Comparison of ENCODE assay signal across 31 mouse cellular contexts in the genomic region with DNA sequence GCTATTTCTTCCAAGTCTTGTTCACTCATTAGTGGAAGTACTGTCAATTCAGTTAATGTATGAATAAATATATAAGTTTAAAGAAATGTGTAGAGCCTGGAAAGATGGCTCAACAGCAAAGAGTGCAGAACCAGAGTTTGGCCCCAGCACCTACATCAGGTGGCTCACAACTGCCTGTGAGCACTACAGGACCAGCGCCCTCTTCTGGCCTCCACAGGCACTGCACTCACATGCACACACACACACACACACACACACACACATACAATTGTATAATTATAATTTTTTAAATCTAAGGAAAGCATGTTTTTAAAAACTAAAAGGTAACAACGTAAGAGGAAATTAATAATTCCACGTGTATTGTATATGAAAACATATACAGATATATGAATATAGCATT. TPM values are rescaled to one million over a fixed set of nuclear protein-coding genes. Genes with fewer than 3 reads are reported as not detected.
DNase-seq lines count a peak whose midpoint lies in the region; ATAC-seq and TF ChIP-seq lines count a peak whose summit lies in the region.
"Had no signal": no experiment of that assay in that cellular context is flagged by ENCODE, and none has a peak within 500 bp of the region (broad histone marks: within the 10 kb centered on the region; RNA-seq: fewer than 3 reads in every experiment).

No protein-coding gene starts in this region.

- no peaks in the 10 kb centered on the region for H3K36me3 ChIP-seq in intestine, postnatal 0 days (ENCODE audit: control insufficient read depth, insufficient read depth)
- no peaks in the 10 kb centered on the region for H3K36me3 ChIP-seq in intestine, embryonic 16.5 days (ENCODE audit: control insufficient read depth, insufficient read depth, low read length)
- no peaks in the 10 kb centered on the region for H3K36me3 ChIP-seq in lung, postnatal 0 days (ENCODE audit: insufficient read depth, low read length)
- no peaks in the 10 kb centered on the region for H3K36me3 ChIP-seq in small intestine, adult 2 months (ENCODE audit: control insufficient read depth, insufficient read depth, low read length)
- H3K36me3 ChIP-seq: G1E; heart, embryonic 10.5 days; hindbrain, embryonic 10.5 days; limb, embryonic 12.5 days; stomach, embryonic 15.5 days had no signal

- no peaks in the 10 kb centered on the region for H3K9me3 ChIP-seq in intestine, postnatal 0 days (ENCODE audit: control insufficient read depth)
- H3K9me3 ChIP-seq in intestine, embryonic 16.5 days (ENCODE audit: control insufficient read depth, low read length), result no peaks in the 10 kb centered on the region
- H3K9me3 ChIP-seq in lung, postnatal 0 days (ENCODE audit: low read length), result no peaks in the 10 kb centered on the region
- H3K9me3 ChIP-seq: heart, embryonic 10.5 days; hindbrain, embryonic 10.5 days; limb, embryonic 12.5 days; midbrain, embryonic 10.5 days; stomach, embryonic 15.5 days had no signal

- no peaks in the 10 kb centered on the region for H3K27me3 ChIP-seq in intestine, postnatal 0 days (replicated peaks; ENCODE audit: control insufficient read depth, insufficient read depth, low read length)
- H3K27me3 ChIP-seq in intestine, embryonic 16.5 days (replicated peaks; ENCODE audit: control insufficient read depth, insufficient read depth, low read length), result no peaks in the 10 kb centered on the region
- no peaks in the 10 kb centered on the region for H3K27me3 ChIP-seq in lung, postnatal 0 days (replicated peaks; ENCODE audit: insufficient read depth, low read length)
- H3K27me3 ChIP-seq in Patski, result no peaks in the 10 kb centered on the region
- no peaks in the 10 kb centered on the region for H3K27me3 ChIP-seq in small intestine, adult 2 months (ENCODE audit: control insufficient read depth, insufficient read depth, low read length)
- H3K27me3 ChIP-seq: limb, embryonic 12.5 days; stomach, embryonic 15.5 days had no signal

- ATAC-seq in intestine, postnatal 0 days, result no peak
- no peak for ATAC-seq in intestine, embryonic 16.5 days
- ATAC-seq in lung, postnatal 0 days, result no peak
- no peak for ATAC-seq in Patski
- ATAC-seq: forebrain, embryonic 14.5 days had no signal

- TF ChIP-seq POLR2A in small intestine, adult 2 months (IDR thresholded peaks at IDR 0.05; ENCODE audit: low read depth, low read length), result no peak

- H3K4me3 ChIP-seq in intestine, postnatal 0 days (ENCODE audit: low read depth, low read length), result no peak overlapping the region
- H3K4me3 ChIP-seq in intestine, embryonic 16.5 days (ENCODE audit: low read length), result no peak overlapping the region
- no peak overlapping the region for H3K4me3 ChIP-seq in lung, postnatal 0 days (ENCODE audit: low read depth, low read length)
- H3K4me3 ChIP-seq in small intestine, adult 2 months (ENCODE audit: low read depth, low read length), result no peak overlapping the region
- H3K4me3 ChIP-seq: erythroblast, embryonic 14.5 days; heart, embryonic 10.5 days; hindbrain, embryonic 10.5 days; limb, embryonic 12.5 days; midbrain, embryonic 10.5 days; stomach, embryonic 15.5 days had no signal

- H3K4me1 ChIP-seq in intestine, postnatal 0 days (replicated peaks; ENCODE audit: control insufficient read depth, insufficient read depth, low read length), result 0 out of 2 replicates have a peak, but pooled peaks cover 4% of the 10 kb centered on the region
- no peaks in the 10 kb centered on the region for H3K4me1 ChIP-seq in intestine, embryonic 16.5 days (ENCODE audit: control insufficient read depth, insufficient read depth, low read length)
- no peaks in the 10 kb centered on the region for H3K4me1 ChIP-seq in lung, postnatal 0 days (ENCODE audit: insufficient read depth, low read depth, low read length)
- H3K4me1 ChIP-seq in small intestine, adult 2 months (ENCODE audit: control insufficient read depth, insufficient read depth, insufficient read length, low read length), result peaks cover 3% of the 10 kb centered on the region; the same call in 1 of the 2 replicates
- H3K4me1 ChIP-seq: heart, embryonic 10.5 days; hindbrain, embryonic 10.5 days; limb, embryonic 12.5 days; midbrain, embryonic 10.5 days; stomach, embryonic 15.5 days had no signal

- H3K27ac ChIP-seq in intestine, postnatal 0 days (ENCODE audit: low read depth, low read length), result no peak overlapping the region
- H3K27ac ChIP-seq in intestine, embryonic 16.5 days (ENCODE audit: low read length), result no peak overlapping the region
- H3K27ac ChIP-seq in lung, postnatal 0 days (ENCODE audit: low read length), result no peak overlapping the region
- H3K27ac ChIP-seq in small intestine, adult 2 months (ENCODE audit: insufficient read depth, low read depth, low read length), result no peak overlapping the region
- H3K27ac ChIP-seq: heart, embryonic 10.5 days; hindbrain, embryonic 10.5 days; limb, embryonic 12.5 days; macrophage; midbrain, embryonic 10.5 days; stomach, embryonic 15.5 days had no signal

- TF ChIP-seq EP300 in lung, postnatal 0 days (IDR thresholded peaks at IDR 0.05), result no peak

- no peak for DNase-seq in lung, postnatal 0 days (ENCODE audit: low spot score)
- no peak for DNase-seq in lung, postnatal 4 days
- DNase-seq in Patski (ENCODE audit: low read depth, low spot score), result no peak
- DNase-seq in layer of hippocampus, postnatal 25 days (ENCODE audit: extremely low spot score in 1 of 2, low spot score in 1 of 2), result no peak
- DNase-seq: cerebellum, adult 9-11 months; gastrocnemius, postnatal 36 days; kidney, adult 8-10 months; kidney, postnatal 25 days; lung, adult 18-20 months; right cerebral cortex, postnatal 14 days had no signal

- WGBS in intestine, postnatal 0 days, result 87% methylated on average over 3 of the region's 3 CpGs
- WGBS in intestine, embryonic 16.5 days, result 84% methylated on average over 3 of the region's 3 CpGs
- WGBS in lung, postnatal 0 days, result 82% methylated on average over 3 of the region's 3 CpGs
- 89% methylated on average over 3 of the region's 3 CpGs for WGBS in small intestine, adult 2 months

- in situ Hi-C loops in Patski (cut with MboI; ENCODE audit: low pct_unique_long_range_greater_than_20kb), result no loop called here

- CTCF ChIA-PET in Patski (lab: Charles Lee), result interaction anchor here (0.7 kb wide), 1 partner anchor 185 kb away, joined by 3 read pairs; no protein-coding TSS in a partner anchor

- H3K4me2 ChIP-seq in intestine, postnatal 0 days (replicated peaks; ENCODE audit: low read depth), result no peak overlapping the region
- no peak overlapping the region for H3K4me2 ChIP-seq in intestine, embryonic 16.5 days (ENCODE audit: low read depth, low read length)
- no peak overlapping the region for H3K4me2 ChIP-seq in lung, postnatal 0 days (replicated peaks; ENCODE audit: low read depth, low read length)
- H3K4me2 ChIP-seq: limb, embryonic 12.5 days; stomach, embryonic 15.5 days had no signal

- no peak overlapping the region for H3K9ac ChIP-seq in intestine, postnatal 0 days (ENCODE audit: low read depth, low read length)
- no peak overlapping the region for H3K9ac ChIP-seq in intestine, embryonic 16.5 days (ENCODE audit: low read depth, low read length)
- H3K9ac ChIP-seq in lung, postnatal 0 days (replicated peaks; ENCODE audit: low read depth), result no peak overlapping the region
- H3K9ac ChIP-seq: limb, embryonic 12.5 days; stomach, embryonic 15.5 days had no signal

- peak; percentile 41 for TF ChIP-seq CTCF in intestine, postnatal 0 days (IDR thresholded peaks at IDR 0.05; ENCODE audit: low read depth)
- peak; percentile 20; the same call in 1 of the 2 replicates for TF ChIP-seq CTCF in lung, postnatal 0 days (IDR thresholded peaks at IDR 0.05)
- TF ChIP-seq CTCF in Patski (IDR thresholded peaks at IDR 0.05), result peak; percentile 42
- TF ChIP-seq CTCF in small intestine, adult 2 months (IDR thresholded peaks at IDR 0.05; ENCODE audit: extremely low read depth, insufficient read length, insufficient replicate concordance, low read depth, low read length), result peak; percentile 30; the same call in 1 of the 2 replicates

- POLR2A ChIA-PET in Patski (lab: Charles Lee), result interaction anchor here (0.6 kb wide), 1 partner anchor 194 kb away, joined by 3 read pairs; no protein-coding TSS in a partner anchor

RNA-seq across cellular contexts. Expression of gene Maats1, which starts 12.6 kb away (rescaled TPM):
- 0.88 and 1.0 TPM in 2 replicates for polyA plus RNA-seq in intestine, postnatal 0 days (2015; fragmentation: Nextera tagmentation; extraction: Ambion mirVana)
- 0.18 and 0.31 TPM in 2 replicates for polyA plus RNA-seq in intestine, embryonic 16.5 days (2015; fragmentation: Nextera tagmentation; extraction: Ambion mirVana)
- 2.6 and 3.7 TPM in 2 replicates for polyA plus RNA-seq in lung, postnatal 0 days (2015; fragmentation: Nextera tagmentation; extraction: Ambion mirVana)
- polyA plus RNA-seq in Patski (2021), result 0.09 TPM
- 0.05 and 0.16 TPM in 2 replicates for polyA plus RNA-seq in small intestine, adult 2 months (2012; rRNA removed)
- 1 to 10 TPM; 1.0 to 1.4 TPM for total RNA-seq in layer of hippocampus, postnatal 25 days (2021)
- total RNA-seq: gastrocnemius, postnatal 36 days had no signal
- polyA plus RNA-seq: erythroblast, embryonic 14.5 days; G1E; macrophage had no signal

RNA-seq across cellular contexts. Expression of gene Cox17, which starts 17.5 kb away (rescaled TPM):
- 557 and 587 TPM in 2 replicates for polyA plus RNA-seq in intestine, postnatal 0 days (2015; fragmentation: Nextera tagmentation; extraction: Ambion mirVana)
- 223 and 249 TPM in 2 replicates for polyA plus RNA-seq in intestine, embryonic 16.5 days (2015; fragmentation: Nextera tagmentation; extraction: Ambion mirVana)
- 205 and 218 TPM in 2 replicates for polyA plus RNA-seq in lung, postnatal 0 days (2015; fragmentation: Nextera tagmentation; extraction: Ambion mirVana)
- 271 TPM for polyA plus RNA-seq in Patski (2021)
- polyA plus RNA-seq in small intestine, adult 2 months (2012; rRNA removed), result 31.6 and 76.2 TPM in 2 replicates
- total RNA-seq in layer of hippocampus, postnatal 25 days (2021), result 100 to 1,000 TPM; 117 to 135 TPM

RNA-seq across cellular contexts. Expression of gene Gm21987, which starts 17.5 kb away (rescaled TPM):
- 0.38 TPM in 1 of 2 replicates, not detected in the other for polyA plus RNA-seq in intestine, postnatal 0 days (2015; fragmentation: Nextera tagmentation; extraction: Ambion mirVana)
- polyA plus RNA-seq in intestine, embryonic 16.5 days (2015; fragmentation: Nextera tagmentation; extraction: Ambion mirVana), result 0.54 and 1.6 TPM in 2 replicates
- not detected in 2 replicates for polyA plus RNA-seq in lung, postnatal 0 days (2015; fragmentation: Nextera tagmentation; extraction: Ambion mirVana)
- polyA plus RNA-seq in Patski (2021), result not detected
- polyA plus RNA-seq in small intestine, adult 2 months (2012; rRNA removed), result not detected in 2 replicates
- total RNA-seq in layer of hippocampus, postnatal 25 days (2021), result under 1 TPM in 1 of 2 experiments, not detected in 1; 0.94 TPM
- total RNA-seq: adrenal gland, postnatal 4 days; gastrocnemius, postnatal 36 days; layer of hippocampus, postnatal 10 days had no signal
- polyA plus RNA-seq: C2C12; cortical plate, adult 2 months; forebrain, embryonic 14.5 days; hindbrain, embryonic 10.5 days; limb, embryonic 12.5 days; macrophage; midbrain, embryonic 10.5 days; neural tube, embryonic 14.5 days; stomach, embryonic 15.5 days; thymus, postnatal 0 days; urinary bladder, adult 2 months had no signal

RNA-seq across cellular contexts. Expression of gene Popdc2, which starts 32.7 kb away (rescaled TPM):
- 16.6 and 16.9 TPM in 2 replicates for polyA plus RNA-seq in intestine, postnatal 0 days (2015; fragmentation: Nextera tagmentation; extraction: Ambion mirVana)
- 15.0 and 20.2 TPM in 2 replicates for polyA plus RNA-seq in intestine, embryonic 16.5 days (2015; fragmentation: Nextera tagmentation; extraction: Ambion mirVana)
- polyA plus RNA-seq in lung, postnatal 0 days (2015; fragmentation: Nextera tagmentation; extraction: Ambion mirVana), result 4.7 and 6.5 TPM in 2 replicates
- 0.49 TPM for polyA plus RNA-seq in Patski (2021)
- polyA plus RNA-seq in small intestine, adult 2 months (2012; rRNA removed), result 6.5 and 7.7 TPM in 2 replicates
- total RNA-seq in layer of hippocampus, postnatal 25 days (2021), result under 1 TPM; 0.52 to 0.85 TPM
- polyA plus RNA-seq: macrophage had no signal

RNA-seq across cellular contexts. Expression of gene Nr1i2, which starts 34.7 kb away (rescaled TPM):
- polyA plus RNA-seq in intestine, postnatal 0 days (2015; fragmentation: Nextera tagmentation; extraction: Ambion mirVana), result 23.1 and 26.0 TPM in 2 replicates
- polyA plus RNA-seq in intestine, embryonic 16.5 days (2015; fragmentation: Nextera tagmentation; extraction: Ambion mirVana), result 17.4 and 17.9 TPM in 2 replicates
- 0.05 and 0.10 TPM in 2 replicates for polyA plus RNA-seq in lung, postnatal 0 days (2015; fragmentation: Nextera tagmentation; extraction: Ambion mirVana)
- 0.03 TPM for polyA plus RNA-seq in Patski (2021)
- polyA plus RNA-seq in small intestine, adult 2 months (2012; rRNA removed), result 25.5 and 72.6 TPM in 2 replicates
- not detected for total RNA-seq in layer of hippocampus, postnatal 25 days (2021)
- total RNA-seq: G1E; gastrocnemius, postnatal 36 days; layer of hippocampus, postnatal 10 days had no signal
- polyA plus RNA-seq: C2C12; cortical plate, adult 2 months; embryonic facial prominence, embryonic 11.5 days; erythroblast, embryonic 14.5 days; forebrain, embryonic 14.5 days; G1E; heart, postnatal 0 days; hindbrain, embryonic 10.5 days; limb, embryonic 12.5 days; macrophage; midbrain, embryonic 10.5 days; neural tube, embryonic 14.5 days; thymus, postnatal 0 days had no signal
